Mouse (Mus musculus) embryonic facial prominence, embryonic 13.5 days (tissue): ENCODE results near the gene Clca3b. TPM values are rescaled to one million over a fixed set of nuclear protein-coding genes. Genes with fewer than 3 reads are reported as not detected.
"Not testable (repeated sequence)": the region's sequence is repeated elsewhere in the genome, so short reads cannot be mapped to it uniquely, and the experiment has no call there.

Experiments
- ATAC-seq: fragments of 200-750 bp; cut with Nextera tagmentation; 2 replicates; pipeline ENCODE4 v1.8.0; 2017; ENCODE audit warnings: low read depth; ENCODE audit not compliant: insufficient number of reproducible peaks, insufficient read depth, low FRiP score, low TSS enrichment
- H3K27ac ChIP-seq: fragments of 300-500 bp; sonication (generic); 2 replicates; pipeline ENCODE4 v1.5.1; 2015; ENCODE audit warnings: moderate library complexity, mild to moderate bottlenecking, inconsistent platforms
- H3K27me3 ChIP-seq: fragments of 300-500 bp; sonication (generic); 2 replicates; pipeline ENCODE4 v1.6.1; 2015; ENCODE audit warnings: mild to moderate bottlenecking, inconsistent platforms
- H3K36me3 ChIP-seq: fragments of 300-500 bp; sonication (generic); 2 replicates; pipeline ENCODE4 v1.6.1; 2015; ENCODE audit warnings: mild to moderate bottlenecking, inconsistent platforms
- H3K4me1 ChIP-seq: fragments of 300-500 bp; sonication (generic); 2 replicates; pipeline ENCODE4 v1.6.1; 2015; ENCODE audit warnings: inconsistent platforms
- H3K4me2 ChIP-seq: fragments of 300-500 bp; sonication (generic); 2 replicates; pipeline ENCODE4 v1.6.1; 2015; ENCODE audit warnings: moderate library complexity, mild to moderate bottlenecking, inconsistent platforms
- H3K4me3 ChIP-seq: fragments of 300-500 bp; sonication (generic); 2 replicates; pipeline ENCODE4 v1.5.1; 2015; ENCODE audit warnings: mild to moderate bottlenecking, inconsistent platforms
- H3K9ac ChIP-seq: fragments of 300-500 bp; sonication (generic); 2 replicates; pipeline ENCODE4 v1.6.1; 2015; ENCODE audit warnings: mild to moderate bottlenecking, inconsistent platforms
- H3K9me3 ChIP-seq: fragments of 300-500 bp; sonication (generic); 2 replicates; pipeline ENCODE4 v1.6.1; 2016; ENCODE audit warnings: inconsistent platforms
- WGBS: fragments of 180-500 bp; shearing (Covaris S2); methylation state at CpG from one replicate; pipeline ENCODE4 v1.1.7; 2015; ENCODE audit warnings: mixed read lengths; 5-methylcytosine and 5-hydroxymethylcytosine counted together
- polyA plus RNA-seq: library from polyadenylated mRNA; unstranded; fragments of >200 nt; fragmentation: Nextera tagmentation; extraction: Ambion mirVana; gene quantifications from 2 replicates; pipeline ENCODE4 v1.2.1, GENCODE M21; 2015

Gene Clca3b
- polyA plus RNA-seq, 1 experiment from 2014 or later, result not detected

DNA sequence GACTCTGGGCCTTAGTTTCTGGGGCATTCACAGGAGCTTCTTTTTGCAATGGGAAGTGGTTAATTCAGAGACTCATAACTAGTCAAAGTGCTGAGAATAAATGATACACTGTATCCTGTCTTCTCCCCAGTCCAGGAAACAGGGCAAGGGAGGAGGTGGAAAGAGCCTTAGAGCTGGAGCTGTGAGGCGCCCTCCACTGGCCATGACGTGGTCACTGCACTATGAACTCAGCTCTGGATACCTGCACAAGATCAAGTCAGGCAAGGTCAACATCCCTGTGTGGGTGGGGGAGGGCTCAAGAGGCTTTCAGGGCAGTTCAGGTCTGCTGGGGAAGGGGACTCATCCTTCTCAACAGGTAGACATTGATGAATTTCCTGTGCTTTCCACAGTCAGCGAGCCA is 37.3 kb downstream of the Clca3b start:
- no peak overlapping the region for H3K27ac ChIP-seq
- H3K27me3 ChIP-seq, result no peaks in the 10 kb centered on the region
- no peaks in the 10 kb centered on the region for H3K4me1 ChIP-seq
- no peak overlapping the region for H3K4me3 ChIP-seq
- no peaks in the 10 kb centered on the region for H3K36me3 ChIP-seq
- WGBS, result 36% methylated on average over 3 of the region's 3 CpGs
- no peak for ATAC-seq
- H3K9ac ChIP-seq, result no peak overlapping the region
- H3K4me2 ChIP-seq, result no peak overlapping the region
- no peaks in the 10 kb centered on the region for H3K9me3 ChIP-seq

DNA sequence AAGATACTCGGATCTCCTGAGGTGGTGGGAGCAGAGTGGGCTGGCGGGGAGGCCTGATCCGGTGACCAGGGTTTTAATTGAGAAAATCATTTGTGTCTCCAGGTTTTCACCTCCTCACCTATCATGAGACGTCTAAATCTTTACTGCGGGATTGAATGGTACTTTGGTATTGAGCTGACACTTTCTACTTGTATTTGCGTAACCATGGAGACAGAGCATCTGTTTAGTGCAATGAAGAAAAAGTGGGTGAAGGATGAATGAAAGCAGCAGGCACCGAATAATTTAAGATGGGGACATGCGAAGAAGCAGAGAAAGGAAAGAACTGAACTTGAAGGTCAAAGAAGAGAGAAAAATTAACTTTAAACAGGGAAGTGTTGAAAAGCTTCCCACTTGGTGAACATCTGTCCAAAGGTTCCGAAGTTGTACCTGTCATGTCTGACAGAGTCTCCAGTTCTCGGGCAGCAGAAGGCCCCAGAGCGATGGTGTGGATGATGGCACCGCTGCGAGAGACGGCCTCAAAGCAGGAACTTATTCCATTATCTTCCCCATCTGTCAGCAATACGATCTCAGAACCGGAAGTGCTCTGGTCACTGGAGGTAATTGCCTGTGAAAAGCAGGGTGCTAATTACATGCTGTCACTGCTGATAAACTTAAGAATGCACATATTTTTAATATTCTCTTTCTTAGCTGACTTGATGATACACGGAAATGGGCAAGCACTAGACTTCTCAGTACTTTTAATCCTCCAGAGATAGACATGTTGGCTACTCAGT is 40.8 kb downstream of the Clca3b start:
- H3K27ac ChIP-seq, H3K27me3 ChIP-seq, ATAC-seq, H3K4me2 ChIP-seq, H3K4me1 ChIP-seq, H3K4me3 ChIP-seq, H3K9me3 ChIP-seq, H3K36me3 ChIP-seq, H3K9ac ChIP-seq: not testable (repeated sequence)
- WGBS, result 64% methylated on average over 16 of the region's 17 CpGs

DNA sequence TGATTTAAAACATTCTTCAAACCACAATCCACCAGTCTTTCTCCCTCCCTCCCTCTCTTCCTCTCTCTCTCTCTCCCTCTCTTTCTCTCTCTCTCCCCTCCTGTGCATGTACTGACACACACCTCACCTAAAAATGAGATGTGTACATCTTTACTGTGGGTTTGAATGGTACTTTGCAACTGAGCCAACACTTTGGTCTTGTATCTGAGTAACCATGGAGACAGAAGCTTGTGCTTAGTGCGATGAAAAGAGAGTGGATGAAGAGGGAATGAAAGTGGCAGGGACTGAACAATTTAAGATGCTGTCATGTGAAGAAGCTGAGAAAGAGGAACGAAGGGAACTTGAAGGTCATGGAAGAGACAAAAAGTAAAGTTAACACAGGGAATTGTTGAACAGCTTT is 42.5 kb downstream of the Clca3b start:
- H3K9ac ChIP-seq, H3K27ac ChIP-seq, H3K9me3 ChIP-seq, H3K4me2 ChIP-seq, H3K36me3 ChIP-seq, H3K27me3 ChIP-seq, ATAC-seq, H3K4me3 ChIP-seq, H3K4me1 ChIP-seq: not testable (repeated sequence)
- WGBS, result 82% methylated on average over 2 of the region's 2 CpGs

- H3K9me3 ChIP-seq, result no peaks in the 10 kb centered on the region
- H3K4me1 ChIP-seq, result no peaks in the 10 kb centered on the region
- no peaks in the 10 kb centered on the region for H3K27me3 ChIP-seq
- no peak for ATAC-seq
- 25% methylated on average over 8 of the region's 8 CpGs for WGBS
- H3K4me3 ChIP-seq, result no peak overlapping the region
- no peaks in the 10 kb centered on the region for H3K36me3 ChIP-seq
- H3K27ac ChIP-seq, result no peak overlapping the region
- no peak overlapping the region for H3K4me2 ChIP-seq
- H3K9ac ChIP-seq, result no peak overlapping the region
Observed at GRCm38 (mm10) chr3:144801861-144802260, 47.3 kb downstream of the Clca3b start.

- Histone ChIP-seq H3K4me2 (no peak overlapping the region), H3K36me3 (no peaks in the 10 kb centered on the region), H3K27ac (no peak overlapping the region), H3K9me3 (no peaks in the 10 kb centered on the region), H3K27me3 (no peaks in the 10 kb centered on the region), H3K4me3 (no peak overlapping the region), H3K4me1 (no peaks in the 10 kb centered on the region), H3K9ac (no peak overlapping the region)
- 72% methylated on average over 11 of the region's 11 CpGs for WGBS
- no peak for ATAC-seq
Observed at GRCm38 (mm10) chr3:144785181-144786148, 63.7 kb downstream of the Clca3b start.

Other genes starting within 250 kb of the Clca3b start
- gene Sh3glb1, start 129.0 kb downstream of the Clca3b start, polyA plus RNA-seq, result 87.0 and 89.7 TPM in 2 replicates
- gene Clca3a1, start 88.4 kb downstream of the Clca3b start, polyA plus RNA-seq, result 0.56 and 0.95 TPM in 2 replicates
- 0.72 and 0.73 TPM in 2 replicates for gene Clca3a2, start 29.9 kb downstream of the Clca3b start, polyA plus RNA-seq
- 1.3 TPM in 1 of 2 replicates, not detected in the other for gene Clca4b, start 83.2 kb upstream of the Clca3b start, polyA plus RNA-seq
- gene Clca4a, start 125.7 kb upstream of the Clca3b start, polyA plus RNA-seq, result 0.07 and 0.70 TPM in 2 replicates
- 0.73 TPM in 1 of 2 replicates, not detected in the other for gene Clca1, start 183.4 kb upstream of the Clca3b start, polyA plus RNA-seq